Mouse (Mus musculus) stomach, postnatal 0 days (tissue): ENCODE measurements around the gene Slco3a1.

Experiments
- CTCF ChIP-seq: IDR thresholded peaks from 2 replicates; pipeline ENCODE4 v1.5.1; 2016; ENCODE audit warnings: antibody characterized with exemption, low read depth, mild to moderate bottlenecking, moderate library complexity
- EP300 ChIP-seq: optimal IDR thresholded peaks from 2 replicates; pipeline ENCODE3; 2016; ENCODE audit warnings: antibody characterized with exemption

DNA sequence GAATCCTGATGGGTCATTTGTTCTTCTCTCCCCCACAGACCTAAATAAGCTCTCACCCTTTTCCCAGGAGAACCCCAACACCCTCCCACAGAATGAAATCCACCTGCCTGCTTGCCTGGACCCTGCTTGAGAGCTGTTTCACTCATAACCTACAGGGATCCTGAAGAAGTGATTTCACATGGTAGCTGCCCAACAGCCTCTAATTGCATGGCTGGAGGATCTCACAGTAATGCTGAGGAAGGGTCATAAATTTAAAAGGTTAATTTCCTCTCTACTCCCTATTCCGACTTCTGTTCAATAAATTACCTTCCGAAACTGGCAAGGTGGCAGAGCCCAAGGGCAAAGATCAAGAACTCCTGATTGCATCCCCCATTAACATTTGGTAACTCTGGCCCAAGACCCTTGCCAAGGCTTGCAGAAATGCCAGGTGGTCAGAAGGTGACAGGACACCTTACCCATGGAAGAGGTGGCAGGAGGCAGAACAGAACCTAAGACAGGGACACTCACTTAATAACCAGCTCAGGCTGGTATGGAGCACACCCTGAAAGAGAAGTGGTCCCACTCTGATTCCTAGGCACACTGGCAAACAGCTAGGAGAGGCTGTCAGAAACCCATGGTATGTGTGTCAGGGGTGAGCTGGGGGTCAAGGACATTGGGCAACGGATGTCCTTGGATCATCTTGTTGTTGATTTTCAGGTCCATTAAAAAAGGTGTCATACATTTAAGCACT is 71.1 kb downstream of the Slco3a1 start:
- TF ChIP-seq CTCF (no peak), EP300 (no peak)
